Mouse (Mus musculus) CH12.LX (cell line): ENCODE data around the gene Csk.

Source experiments
- CHD2 ChIP-seq: IDR thresholded peaks from 2 replicates; pipeline ENCODE4 v1.6.1; 2011; ENCODE audit warnings: low read length, improper control_type of control experiment
- CTCF ChIP-seq, 2 experiments: IDR thresholded peaks in 1 of 2; conservative IDR thresholded peaks in 1 of 2; 2 replicates each; pipeline ENCODE4 v1.5.1; 2011 to 2012; ENCODE audit warnings: low read depth in 2 of 2, low read length in 2 of 2, improper control_type of control experiment in 1 of 2, inconsistent platforms in 1 of 2, mild to moderate bottlenecking in 1 of 2, moderate library complexity in 1 of 2
- EP300 ChIP-seq: IDR thresholded peaks from 2 replicates; pipeline ENCODE4 v1.6.1; 2011; ENCODE audit warnings: low read length, improper control_type of control experiment
- MYC ChIP-seq: IDR thresholded peaks from 2 replicates; pipeline ENCODE4 v1.6.1; 2011; ENCODE audit warnings: low read depth, mild to moderate bottlenecking, improper control_type of control experiment, low read length
- PAX5 ChIP-seq: IDR thresholded peaks from 2 replicates; pipeline ENCODE4 v1.6.1; 2012; ENCODE audit warnings: low read length, inconsistent platforms, mixed read lengths
- POLR2A ChIP-seq: IDR thresholded peaks from 2 replicates; pipeline ENCODE4 v1.6.1; 2011; ENCODE audit warnings: low read depth, mild to moderate bottlenecking, improper control_type of control experiment, low read length
- USF1 ChIP-seq: IDR thresholded peaks from 2 replicates; pipeline ENCODE4 v1.6.1; 2014; ENCODE audit warnings: low read depth, mild to moderate bottlenecking, inconsistent platforms, low read length, improper control_type of control experiment
- ZC3H11A ChIP-seq: IDR thresholded peaks from 2 replicates; pipeline ENCODE4 v1.6.1; 2012; ENCODE audit warnings: low read depth, mild to moderate bottlenecking, inconsistent platforms, low read length, improper control_type of control experiment

DNA sequence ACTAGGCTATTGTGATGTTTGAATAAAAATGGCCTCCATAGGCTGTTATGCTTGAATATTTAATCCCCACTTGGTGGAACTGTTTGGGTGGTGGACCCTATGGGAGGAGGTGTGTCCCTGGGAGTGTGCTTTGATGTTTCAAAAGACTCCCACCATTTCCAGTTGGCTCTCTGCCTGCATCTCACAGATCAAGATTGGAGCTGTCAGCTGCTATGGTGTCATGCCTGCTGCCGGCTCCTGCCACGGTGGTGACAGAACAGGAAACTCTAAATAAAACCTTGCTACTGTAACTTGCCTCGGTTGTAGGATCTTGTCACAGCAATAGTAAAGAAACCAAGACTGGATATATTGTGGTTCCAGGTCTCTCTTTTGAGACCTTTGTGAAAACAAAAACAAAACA, 8.1 kb upstream of the Csk start:
- TF ChIP-seq PAX5 = no peak
- no peak for TF ChIP-seq MYC
- TF ChIP-seq CHD2 = no peak
- no peak for TF ChIP-seq CTCF (conservative IDR thresholded peaks at IDR 0.05 in 1 of 2, IDR thresholded peaks at IDR 0.05 in 1 of 2; ENCODE audit: low read depth in 2 of 2, low read length in 2 of 2)
- no peak for TF ChIP-seq ZC3H11A
- no peak for TF ChIP-seq USF1
- no peak for TF ChIP-seq POLR2A
- TF ChIP-seq EP300 = no peak
